11 mouse cellular contexts compared by ENCODE assay signal in genomic region chr3:40453552-40453951, GRCm38 (mm10).
DNase-seq lines count a peak whose midpoint lies in the region; ATAC-seq lines count a peak whose summit lies in the region.
"Had no signal": no experiment of that assay in that cellular context is flagged by ENCODE, and none has a peak within 500 bp of the region (broad histone marks: within the 10 kb centered on the region; RNA-seq: fewer than 3 reads in every experiment).

No protein-coding gene starts in this region.

- H3K27me3 ChIP-seq in heart, embryonic 11.5 days (ENCODE audit: control insufficient read depth, insufficient read depth, low read length): no peaks in the 10 kb centered on the region
- no peaks in the 10 kb centered on the region for H3K27me3 ChIP-seq in limb, embryonic 15.5 days

- peak; percentile 11 for DNase-seq in adrenal gland, adult 2 months
- DNase-seq in adrenal gland, adult 18-20 months (ENCODE audit: low spot score in 2 of 2): no peak
- DNase-seq in embryo, embryonic 11 days: peak; percentile 40
- DNase-seq in layer of hippocampus, adult 9-10 months (ENCODE audit: low spot score): no peak
- DNase-seq in layer of hippocampus, postnatal 10 days (ENCODE audit: low spot score in 2 of 2): no peak
- no peak for DNase-seq in layer of hippocampus, postnatal 36 days
- DNase-seq: left cerebral cortex, postnatal 4 days had no signal

- no peaks in the 10 kb centered on the region for H3K36me3 ChIP-seq in heart, embryonic 11.5 days (ENCODE audit: control insufficient read depth, insufficient read depth, low read length)
- no peaks in the 10 kb centered on the region for H3K36me3 ChIP-seq in limb, embryonic 15.5 days

- H3K4me3 ChIP-seq in heart, embryonic 11.5 days (ENCODE audit: low read depth, low read length): no peak overlapping the region
- H3K4me3 ChIP-seq in limb, embryonic 15.5 days: no peak overlapping the region
- H3K4me3 ChIP-seq: erythroblast, embryonic 14.5 days had no signal

- 22% methylated on average over 4 of the region's 4 CpGs for WGBS in heart, embryonic 11.5 days (ENCODE audit: insufficient replicate concordance)
- 13% methylated on average over 4 of the region's 4 CpGs for WGBS in limb, embryonic 15.5 days

- no peak overlapping the region for H3K4me2 ChIP-seq in heart, embryonic 11.5 days
- H3K4me2 ChIP-seq in limb, embryonic 15.5 days: no peak overlapping the region

- peak overlapping the region; percentile 57 for H3K27ac ChIP-seq in heart, embryonic 11.5 days (ENCODE audit: low read depth, low read length)
- H3K27ac ChIP-seq in limb, embryonic 15.5 days: peak overlapping the region; percentile 67

- H3K9me3 ChIP-seq in heart, embryonic 11.5 days (replicated peaks; ENCODE audit: control insufficient read depth, low read length): no peaks in the 10 kb centered on the region
- H3K9me3 ChIP-seq in limb, embryonic 15.5 days: no peaks in the 10 kb centered on the region

- no peak overlapping the region for H3K9ac ChIP-seq in heart, embryonic 11.5 days (ENCODE audit: low read depth, low read length)
- no peak overlapping the region for H3K9ac ChIP-seq in limb, embryonic 15.5 days

- peaks cover 7% of the 10 kb centered on the region for H3K4me1 ChIP-seq in heart, embryonic 11.5 days (ENCODE audit: control insufficient read depth, insufficient read depth, low read length)
- H3K4me1 ChIP-seq in limb, embryonic 15.5 days: peaks cover 11% of the 10 kb centered on the region

- ATAC-seq in heart, embryonic 11.5 days (replicated peaks; ENCODE audit: insufficient number of reproducible peaks, low FRiP score, low TSS enrichment): no peak; the same call in 1 of the 2 replicates
- peak; percentile 55; the same call in 1 of the 2 replicates for ATAC-seq in limb, embryonic 15.5 days (ENCODE audit: insufficient number of reproducible peaks, low FRiP score, low TSS enrichment, low read depth)
- ATAC-seq: midbrain, embryonic 16.5 days had no signal

Comparison
In these comparisons a context has a peak if more than half of its experiments do, and no peak if none do; other contexts are left out.
1. DNase-seq: peak in adrenal gland, adult 2 months (single experiment) and embryo, embryonic 11 days (single experiment); none in adrenal gland, adult 18-20 months (0 of 2), layer of hippocampus, adult 9-10 months (single experiment), layer of hippocampus, postnatal 10 days (0 of 2) and layer of hippocampus, postnatal 36 days (0 of 2).